Mouse (Mus musculus): Measurements from ENCODE around the gene Kcp.

- no peak for TF ChIP-seq ZC3H11A (IDR thresholded peaks at IDR 0.05; ENCODE audit: borderline replicate concordance, low read depth, low read length)
- TF ChIP-seq ZNF384 (IDR thresholded peaks at IDR 0.05; ENCODE audit: low read depth, low read length): no peak
- no peak for TF ChIP-seq CHD2 (IDR thresholded peaks at IDR 0.05; ENCODE audit: low read depth, low read length)
- peak; percentile 5; the same call in 1 of the 2 replicates for TF ChIP-seq MAFK (IDR thresholded peaks at IDR 0.05; ENCODE audit: insufficient read depth, low read depth, low read length)
These were observed 63.0 kb downstream of the Kcp start for GRCm38 (mm10) chr6:29444773-29445172.
